Mouse (Mus musculus): ENCODE data around the gene Prkcd. TPM values are rescaled to one million over a fixed set of nuclear protein-coding genes. Genes with fewer than 3 reads are reported as not detected.

Gene Prkcd
- total RNA-seq, 2 experiments from 2014 or later = 33.5 to 38.1 TPM

Small RNA genes within 50 kb of the gene (microRNA-seq; reads per million reads assigned to microRNA genes)
- 6.8 to 8.7 reads per million in 2 experiments for gene Mir3076

Other genes starting within 250 kb of the Prkcd start
- gene Dcp1a, start 146.7 kb downstream of the Prkcd start, total RNA-seq (2021) = 10 to 100 TPM; 20.0 to 24.8 TPM
- gene Cacna1d, start 134.8 kb downstream of the Prkcd start, total RNA-seq (2021) = 10 to 100 TPM; 41.8 to 60.0 TPM
- gene Tkt, start 77.9 kb downstream of the Prkcd start, total RNA-seq (2021) = 100 to 1,000 TPM; 147 to 168 TPM
- gene Rft1, start 28.1 kb upstream of the Prkcd start, total RNA-seq (2021) = 10 to 100 TPM; 11.2 to 12.7 TPM
- 10 to 100 TPM; 32.3 to 33.0 TPM for gene Sfmbt1, start 88.6 kb upstream of the Prkcd start, total RNA-seq (2021)
- gene Tmem110, start 199.4 kb upstream of the Prkcd start, total RNA-seq (2021) = 10 to 100 TPM; 19.7 to 23.9 TPM

Data from layer of hippocampus, postnatal 36 days (tissue).